Mouse (Mus musculus): ENCODE measurements around the gene Susd1. TPM values are rescaled to one million over a fixed set of nuclear protein-coding genes. Genes with fewer than 3 reads are reported as not detected.

Gene Susd1
- polyA plus RNA-seq, 1 experiment: 2.8 TPM

DNA sequence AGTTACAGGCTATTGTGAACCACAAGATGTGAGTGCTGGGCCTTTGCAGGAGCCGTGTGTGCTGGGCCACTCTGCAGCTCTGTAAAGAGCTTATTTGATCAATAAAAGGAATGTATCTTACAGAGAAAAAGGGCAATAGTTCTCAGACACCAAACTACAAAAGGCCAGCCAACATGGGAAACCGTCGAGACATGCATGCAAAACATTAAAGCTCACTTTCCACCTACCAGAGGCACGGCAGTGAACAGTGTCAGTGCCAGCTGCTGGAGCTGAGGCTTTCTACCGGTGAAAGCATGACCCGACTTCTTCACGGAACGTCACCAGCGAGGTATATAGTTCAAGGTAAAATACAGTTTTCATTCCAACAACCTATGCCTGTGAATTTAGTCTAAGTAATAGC, 127.8 kb downstream of the Susd1 start:
- TF ChIP-seq GATA1 (IDR thresholded peaks at IDR 0.05; ENCODE audit: low read length): no peak

DNA sequence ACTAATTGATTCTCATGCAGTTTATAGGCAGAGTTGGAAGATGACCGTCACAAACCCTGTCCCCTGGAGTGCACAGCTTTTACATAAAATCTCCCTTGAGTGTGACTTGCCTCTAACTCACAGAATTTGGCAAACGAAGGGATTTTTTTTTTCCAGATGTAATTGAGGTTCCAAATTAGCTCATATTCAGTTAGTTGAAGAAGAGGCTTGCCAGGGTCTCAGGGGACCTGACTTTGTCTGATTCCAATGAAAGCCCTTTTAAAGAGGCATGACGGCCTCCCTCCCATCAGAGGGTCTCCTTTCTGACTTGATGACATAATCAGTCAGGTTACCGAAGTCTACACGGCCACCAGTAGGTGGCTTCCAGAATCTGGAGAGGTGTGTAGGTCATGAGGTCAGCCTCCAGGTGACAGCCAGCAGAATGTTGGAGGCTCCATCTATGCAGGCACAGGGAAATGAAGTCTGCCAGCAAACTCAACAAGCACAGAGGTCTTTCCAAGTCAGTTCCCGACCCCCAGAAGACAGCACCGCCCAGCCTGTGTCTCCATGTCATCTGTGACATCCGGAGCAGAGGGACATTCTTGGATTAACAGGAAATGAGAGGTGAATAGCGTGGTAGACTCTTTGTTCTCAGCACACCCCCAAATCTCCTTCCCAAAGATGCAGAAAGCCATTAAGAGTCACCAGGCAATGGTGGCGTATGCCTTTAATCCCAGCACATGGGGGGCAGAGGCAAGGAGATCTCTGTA, 130.4 kb downstream of the Susd1 start:
- no peak for TF ChIP-seq GATA1 (IDR thresholded peaks at IDR 0.05; ENCODE audit: low read length)

DNA sequence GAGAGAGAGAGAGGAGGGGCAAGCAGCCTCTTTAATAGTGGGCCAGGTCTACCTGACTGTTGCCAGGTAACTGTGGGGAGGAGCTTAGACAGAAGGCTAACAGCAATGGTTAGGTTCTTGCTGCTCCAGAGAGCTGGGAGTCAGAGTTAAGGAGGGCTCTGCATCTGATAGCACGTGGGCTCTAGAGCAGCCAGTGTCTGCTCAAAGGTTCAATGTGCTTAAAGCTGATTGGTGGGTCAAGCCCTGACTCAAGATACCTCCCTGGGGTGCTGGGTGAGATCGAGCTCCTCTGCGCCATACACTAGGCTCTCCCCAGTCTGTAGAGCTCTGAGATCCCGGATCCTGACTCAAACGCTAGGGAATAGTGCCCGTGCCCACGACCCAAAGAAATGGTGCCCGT, 136.0 kb downstream of the Susd1 start:
- TF ChIP-seq GATA1 (IDR thresholded peaks at IDR 0.05; ENCODE audit: low read length): no peak

DNA sequence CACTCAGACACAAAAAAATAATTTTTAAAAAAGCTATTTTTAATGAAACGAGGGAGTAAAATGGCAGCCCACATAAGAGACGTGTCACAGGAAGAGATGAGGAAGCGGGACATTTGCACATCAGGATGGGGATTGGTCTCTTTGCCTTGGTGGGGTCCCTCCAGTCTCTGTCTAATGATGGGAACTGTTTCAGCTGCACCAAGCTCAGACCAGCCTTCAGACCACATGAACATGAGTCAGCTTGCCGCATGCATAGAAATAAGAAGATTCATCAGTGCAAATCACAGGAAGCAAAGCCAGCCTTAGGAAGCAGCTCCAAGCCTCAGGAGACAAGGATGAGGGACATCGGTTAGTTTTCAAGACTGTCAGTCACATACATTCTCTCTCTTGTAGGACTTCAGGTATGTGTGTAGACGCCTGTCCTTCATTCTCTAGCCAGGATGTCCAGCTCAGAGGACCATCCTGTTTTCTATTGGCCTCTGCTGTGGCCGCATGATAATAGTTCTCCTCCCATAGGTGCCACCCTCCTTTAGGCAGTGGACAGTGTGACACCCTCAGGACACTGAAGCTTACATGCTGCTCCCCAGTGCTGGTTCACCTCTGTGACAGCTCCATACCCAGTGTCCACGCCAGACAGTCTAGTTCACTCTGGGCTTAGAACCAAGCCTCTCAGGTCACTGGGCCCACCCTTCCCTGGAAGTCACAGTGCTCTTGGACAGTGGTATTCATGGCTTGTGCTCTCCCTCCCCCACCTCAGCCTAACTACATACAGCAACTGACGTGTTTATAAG, 137.2 kb downstream of the Susd1 start:
- no peak for TF ChIP-seq GATA1 (IDR thresholded peaks at IDR 0.05; ENCODE audit: low read length)

DNA sequence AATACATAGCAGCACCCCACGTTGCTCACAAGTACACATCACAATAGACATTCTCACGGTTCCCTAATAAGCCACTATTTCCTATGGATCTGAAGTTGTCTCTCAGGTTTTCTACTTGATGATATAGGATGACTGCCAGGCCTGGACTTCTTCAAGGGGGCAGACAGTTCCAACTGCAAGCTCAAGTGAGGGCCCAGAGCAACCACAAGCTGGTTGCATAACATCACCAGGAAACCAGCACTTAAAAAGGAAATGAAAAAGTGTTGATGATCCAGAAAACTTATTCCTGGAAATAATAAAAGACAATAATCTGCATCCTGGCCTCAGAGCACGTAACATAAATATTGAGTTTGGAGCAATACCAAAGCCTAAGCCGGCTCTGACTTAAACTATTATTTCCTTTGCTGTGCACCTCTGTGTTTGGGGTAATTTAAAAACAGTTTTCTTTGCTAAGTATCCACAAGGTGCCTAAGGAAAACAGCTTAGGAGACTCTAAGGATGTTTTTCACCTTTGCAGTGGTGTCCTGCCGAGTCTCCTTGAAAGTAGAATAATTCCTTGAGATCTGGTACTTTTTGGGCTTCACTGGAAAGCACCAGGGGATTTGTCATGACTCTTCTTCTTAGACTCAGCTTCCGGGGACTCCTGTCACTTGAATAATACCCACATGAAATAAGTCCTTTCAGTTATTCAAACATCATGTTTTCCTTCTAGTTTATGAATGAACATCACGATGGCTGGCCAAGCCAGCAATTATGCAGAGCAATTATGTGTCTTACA, 139.5 kb downstream of the Susd1 start:
- TF ChIP-seq GATA1 (IDR thresholded peaks at IDR 0.05; ENCODE audit: low read length): no peak

DNA sequence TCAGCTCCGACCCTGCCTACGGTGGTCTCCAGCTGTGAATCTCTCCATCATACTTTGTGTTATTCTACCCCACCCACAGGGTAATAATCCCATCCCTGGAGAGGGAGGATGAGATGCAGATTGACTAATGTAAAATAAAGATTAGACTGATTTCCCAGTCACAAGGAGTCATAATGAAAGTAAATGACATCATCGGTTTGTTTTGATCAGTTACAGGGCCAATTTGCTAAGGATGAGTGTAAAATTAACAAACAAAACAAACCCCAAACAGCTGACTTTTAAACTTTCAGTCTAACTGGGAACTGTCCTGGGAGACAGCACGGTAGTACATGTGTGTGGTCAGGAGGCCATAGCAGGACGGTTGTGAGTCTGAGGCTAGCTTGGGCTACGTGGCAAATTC, 143.3 kb downstream of the Susd1 start:
- no peak for TF ChIP-seq GATA1 (IDR thresholded peaks at IDR 0.05; ENCODE audit: low read length)

DNA sequence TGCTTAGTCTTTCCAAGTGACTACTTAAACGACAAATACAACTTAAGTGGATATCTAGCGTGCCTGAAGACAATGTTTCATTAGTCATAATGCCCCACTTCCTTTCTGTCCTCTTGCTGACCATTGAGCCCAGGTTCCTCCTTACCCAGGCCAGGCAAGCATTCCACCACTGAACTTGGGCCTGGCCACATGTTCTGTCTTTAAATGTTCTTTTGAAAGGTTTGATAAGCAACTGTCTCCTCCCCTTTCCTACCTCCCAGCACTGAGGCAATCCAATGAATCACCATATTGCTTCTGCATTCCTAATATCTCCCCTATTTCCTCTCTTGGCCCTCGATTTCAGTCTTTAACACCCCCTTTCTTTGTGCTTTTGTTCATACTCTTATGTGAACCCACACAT, 143.8 kb downstream of the Susd1 start:
- no peak for TF ChIP-seq GATA1 (IDR thresholded peaks at IDR 0.05; ENCODE audit: low read length)

DNA sequence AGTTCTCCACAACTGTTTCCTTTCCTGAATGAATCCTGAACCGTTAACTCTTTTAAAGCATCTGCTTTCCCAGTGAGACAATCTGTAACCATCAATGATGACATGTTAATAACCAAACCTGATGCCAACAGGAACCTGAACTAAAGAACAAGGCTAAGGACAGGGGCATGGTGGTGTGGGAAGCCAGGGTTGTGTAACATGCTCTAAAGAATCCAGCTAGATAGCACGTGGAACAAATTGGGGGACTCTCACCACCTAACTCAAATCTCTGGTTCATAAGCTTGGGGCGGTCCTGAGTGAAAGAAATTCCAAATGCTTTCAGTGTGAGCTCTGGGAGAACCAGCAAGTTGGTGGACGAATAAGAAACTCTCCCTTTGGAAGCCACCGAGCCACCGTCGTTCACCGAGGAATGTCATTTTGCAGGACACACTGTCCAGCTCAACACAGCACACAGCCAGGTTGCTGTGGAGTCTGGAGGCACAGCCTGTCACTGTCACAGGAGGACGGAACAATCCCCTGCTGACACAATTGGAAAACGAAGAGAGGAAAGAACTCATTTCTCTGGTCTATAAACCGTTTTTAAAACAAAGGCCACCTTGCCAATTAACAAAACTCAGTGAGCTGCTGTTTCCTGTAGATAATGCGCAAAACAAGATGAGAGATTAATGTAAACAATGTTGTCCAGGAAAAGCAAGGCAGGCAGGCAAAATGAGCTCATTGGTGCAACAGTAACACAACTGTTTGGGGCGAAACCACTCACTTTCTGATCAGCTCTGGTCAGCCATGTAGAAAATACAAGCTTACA, 146.3 kb downstream of the Susd1 start:
- peak; percentile 62 for TF ChIP-seq GATA1 (IDR thresholded peaks at IDR 0.05; ENCODE audit: low read length)

DNA sequence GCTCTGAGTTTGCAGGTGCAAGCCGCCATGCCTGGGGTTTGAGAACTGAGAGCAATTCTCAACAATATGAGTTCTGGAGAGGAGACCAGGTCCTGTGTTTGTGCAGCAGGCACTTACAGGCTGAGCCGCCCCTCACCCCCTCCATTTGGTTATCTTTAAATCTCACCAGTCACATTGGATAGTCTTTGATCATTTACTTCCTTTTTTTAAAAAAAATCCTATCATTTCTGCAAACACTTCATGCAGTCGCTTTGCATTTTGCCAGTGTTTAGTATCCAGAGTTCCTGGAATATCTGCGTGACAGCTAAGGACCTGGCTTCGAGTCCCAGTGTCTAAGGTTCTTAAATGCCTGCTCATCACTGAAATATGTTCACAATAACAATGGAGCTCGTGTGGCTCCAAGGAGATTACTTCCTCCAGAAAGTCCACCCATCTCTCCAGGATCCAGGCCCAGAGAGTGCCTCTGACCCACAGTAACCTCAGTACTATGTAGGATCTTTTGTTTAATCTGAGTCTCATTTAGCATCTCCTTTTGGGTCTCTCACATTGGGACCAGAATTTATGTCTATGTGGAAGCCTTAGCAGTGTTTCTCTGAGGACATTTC, 147.4 kb downstream of the Susd1 start:
- no peak for TF ChIP-seq GATA1 (IDR thresholded peaks at IDR 0.05; ENCODE audit: low read length)

DNA sequence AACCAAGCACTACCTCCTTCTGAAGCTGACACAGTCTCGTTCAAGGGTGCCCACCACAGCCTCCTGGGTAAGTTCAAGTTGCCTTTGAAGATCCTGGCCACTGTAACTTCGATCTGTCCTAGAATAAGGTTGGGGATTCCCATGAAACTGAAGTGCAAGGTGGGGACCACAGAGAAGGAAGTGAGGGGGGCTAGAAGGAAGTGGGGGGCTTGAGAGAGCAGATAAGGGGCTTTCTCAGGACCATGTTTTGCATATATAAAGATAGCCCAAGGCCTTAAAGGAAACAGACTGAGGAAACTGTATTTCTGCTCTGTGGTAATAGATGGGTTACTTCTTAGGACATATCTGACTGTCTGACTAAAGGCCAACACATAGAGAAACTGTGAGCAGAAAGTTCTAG, 151.3 kb downstream of the Susd1 start:
- no peak for TF ChIP-seq GATA1 (IDR thresholded peaks at IDR 0.05; ENCODE audit: low read length)

DNA sequence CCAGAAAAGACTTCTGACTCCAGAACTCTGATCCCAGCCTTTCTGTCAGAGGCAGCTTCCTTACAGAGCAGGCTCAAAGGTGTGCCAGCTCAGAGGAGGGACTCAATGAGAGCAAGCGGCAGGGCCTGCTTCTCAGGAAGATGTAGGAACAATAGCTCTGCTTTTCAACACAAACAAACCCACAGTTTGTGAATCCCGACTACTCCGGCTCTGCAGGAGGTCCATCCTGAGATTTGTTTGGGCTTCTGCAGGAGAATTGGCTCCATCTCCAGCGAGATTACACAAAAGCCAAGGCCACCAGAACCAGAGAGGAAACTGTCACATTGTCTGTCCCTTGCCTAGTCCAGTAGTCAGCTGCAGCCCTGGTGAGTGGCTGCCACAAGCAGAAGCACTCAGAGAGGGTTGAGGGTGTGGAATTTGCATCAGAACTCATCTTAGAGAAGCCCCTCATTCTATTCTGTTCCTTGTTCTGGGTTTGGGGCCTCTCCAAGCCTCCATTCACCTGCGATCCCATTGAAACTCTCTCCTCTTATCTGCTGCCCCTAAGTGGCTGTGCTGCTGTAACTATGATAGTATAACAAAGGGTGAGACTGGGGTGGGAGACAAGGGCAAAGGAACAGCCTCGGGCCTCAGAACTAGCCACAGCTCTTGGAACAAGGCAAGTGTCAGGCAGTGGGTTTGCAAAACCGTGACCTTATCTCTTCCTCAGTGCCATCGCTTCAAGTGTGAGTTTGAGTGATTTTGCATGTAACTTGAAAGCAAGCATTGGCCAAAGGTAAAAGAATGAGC, 155.5 kb downstream of the Susd1 start:
- no peak for TF ChIP-seq GATA1 (IDR thresholded peaks at IDR 0.05; ENCODE audit: low read length)

DNA sequence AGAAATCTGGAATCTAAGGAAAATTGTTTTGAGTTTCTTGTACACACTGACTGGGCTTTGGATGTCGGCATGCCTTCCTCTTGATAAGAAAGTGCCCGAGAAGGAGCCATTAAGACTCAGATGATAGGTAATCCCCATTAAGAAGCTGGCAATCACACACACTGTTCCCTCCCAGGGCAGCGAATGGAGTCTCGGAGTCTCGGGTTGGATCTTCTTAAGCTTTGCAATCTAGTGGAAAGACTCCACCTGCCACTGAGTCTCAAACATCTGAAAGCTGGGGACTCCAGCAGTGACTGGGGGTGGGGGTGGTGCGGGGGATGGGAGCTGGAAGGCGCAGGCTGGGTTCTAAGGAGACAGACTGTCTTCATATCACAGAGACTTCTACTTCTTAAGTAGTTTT, 156.3 kb downstream of the Susd1 start:
- no peak for TF ChIP-seq GATA1 (IDR thresholded peaks at IDR 0.05; ENCODE audit: low read length)

DNA sequence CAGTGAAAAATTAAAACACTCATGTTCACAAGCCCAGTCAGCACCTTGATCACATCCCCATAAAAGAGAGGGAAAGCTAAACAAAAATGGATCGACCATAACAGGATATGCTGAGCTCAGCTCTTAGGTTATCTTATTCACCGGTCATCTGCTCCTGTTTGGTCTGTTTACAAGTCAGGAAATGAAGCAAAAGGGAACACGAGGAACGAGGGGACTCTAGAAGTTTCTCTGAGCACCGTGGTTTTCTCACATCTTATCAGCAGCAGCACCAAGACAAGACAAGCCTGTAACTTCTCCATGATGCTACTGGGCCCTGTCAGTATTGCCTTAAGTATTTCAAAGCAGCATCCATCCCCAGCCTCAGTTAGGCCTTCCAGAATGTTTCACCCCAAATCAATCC, 157.6 kb downstream of the Susd1 start:
- no peak for TF ChIP-seq GATA1 (IDR thresholded peaks at IDR 0.05; ENCODE audit: low read length)

DNA sequence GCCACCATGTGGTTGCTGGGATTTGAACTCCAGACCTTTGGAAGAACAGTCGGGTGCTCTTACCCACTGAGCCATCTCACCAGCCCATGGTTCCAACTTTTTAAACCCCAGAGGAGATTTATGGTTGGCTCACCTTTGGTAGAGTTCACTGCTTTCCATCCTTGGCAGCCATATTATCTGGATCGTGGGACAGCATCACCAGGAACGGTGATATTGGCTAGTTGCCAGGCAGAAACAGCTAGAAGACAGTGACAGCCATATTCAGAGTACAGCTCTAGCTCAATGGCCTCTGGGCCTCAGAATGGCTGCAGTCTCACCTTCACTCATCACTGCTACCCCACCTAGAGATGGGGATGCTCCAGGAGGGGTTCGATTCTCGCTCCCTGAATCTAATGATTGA, 159.3 kb downstream of the Susd1 start:
- no peak for TF ChIP-seq GATA1 (IDR thresholded peaks at IDR 0.05; ENCODE audit: low read length)

Measured in G1E-ER4 (cell line).